Mouse (Mus musculus): Measurements from ENCODE around the gene Dnm1. TPM values are rescaled to one million over a fixed set of nuclear protein-coding genes. Genes with fewer than 3 reads are reported as not detected.
A peak's percentile ranks its signal among the peaks of the same experiment; 100 is the strongest.

Gene Dnm1
- polyA plus RNA-seq, 1 experiment: 10.7 TPM

GRCm38 (mm10) chr2:32288371-32288931 is 64.7 kb downstream of the Dnm1 start:
- Histone ChIP-seq H3K4me1 (replicated peaks; ENCODE audit: control insufficient read depth, insufficient read depth, low read length) (peaks cover 11% of the 10 kb centered on the region), H3K36me3 (ENCODE audit: control insufficient read depth, insufficient read depth, low read length) (0 out of 2 replicates have a peak, but pooled peaks cover 4% of the 10 kb centered on the region), H3K27me3 (ENCODE audit: control insufficient read depth, insufficient read depth, low read length) (no peaks in the 10 kb centered on the region), H3K27ac (ENCODE audit: control insufficient read depth, insufficient read depth, low read length) (no peak overlapping the region), H3K4me3 (ENCODE audit: control insufficient read depth, insufficient read depth, low read length) (peak overlapping the region; percentile 54)
- TF ChIP-seq CTCF (IDR thresholded peaks at IDR 0.05; ENCODE audit: borderline replicate concordance, control insufficient read depth, extremely low read depth, insufficient read depth, low read length, poor library complexity): no peak
- TF ChIP-seq POLR2A (IDR thresholded peaks at IDR 0.05; ENCODE audit: control insufficient read depth, extremely low read depth, insufficient read depth, low read length, poor library complexity): no peak
- no peak for DNase-seq
- WGBS: 2% methylated on average over 29 of the region's 29 CpGs

- H3K27me3 ChIP-seq (ENCODE audit: control insufficient read depth, insufficient read depth, low read length): no peaks in the 10 kb centered on the region
- 0 out of 2 replicates have a peak, but pooled peaks cover 4% of the 10 kb centered on the region for H3K36me3 ChIP-seq (ENCODE audit: control insufficient read depth, insufficient read depth, low read length)
- under 1% methylated on average over 39 of the region's 41 CpGs for WGBS
- peak; percentile 96 for DNase-seq
- H3K4me1 ChIP-seq (replicated peaks; ENCODE audit: control insufficient read depth, insufficient read depth, low read length): peaks cover 11% of the 10 kb centered on the region
- H3K4me3 ChIP-seq (ENCODE audit: control insufficient read depth, insufficient read depth, low read length): peak within 1 kb of the TSS; percentile 85
- H3K27ac ChIP-seq (ENCODE audit: control insufficient read depth, insufficient read depth, low read length): peak within 1 kb of the TSS; percentile 27; the same call in 1 of the 2 replicates
- TF ChIP-seq CTCF (IDR thresholded peaks at IDR 0.05; ENCODE audit: borderline replicate concordance, control insufficient read depth, extremely low read depth, insufficient read depth, low read length, poor library complexity) (peak; percentile 58; the same call in 1 of the 2 replicates), POLR2A (IDR thresholded peaks at IDR 0.05; ENCODE audit: control insufficient read depth, extremely low read depth, insufficient read depth, low read length, poor library complexity) (peak; percentile 89)
Measured at GRCm38 (mm10) chr2:32287923-32288367, 65.2 kb downstream of the Dnm1 start, which contains the start of gene Swi5. Gene Swi5, minus strand, starts transcription at chr2:32288075.

- no peak for TF ChIP-seq POLR2A (IDR thresholded peaks at IDR 0.05; ENCODE audit: control insufficient read depth, extremely low read depth, insufficient read depth, low read length, poor library complexity)
- TF ChIP-seq CTCF (IDR thresholded peaks at IDR 0.05; ENCODE audit: borderline replicate concordance, control insufficient read depth, extremely low read depth, insufficient read depth, low read length, poor library complexity): no peak
- Histone ChIP-seq H3K36me3 (ENCODE audit: control insufficient read depth, insufficient read depth, low read length) (0 out of 2 replicates have a peak, but pooled peaks cover 4% of the 10 kb centered on the region), H3K27me3 (ENCODE audit: control insufficient read depth, insufficient read depth, low read length) (no peaks in the 10 kb centered on the region), H3K4me3 (ENCODE audit: control insufficient read depth, insufficient read depth, low read length) (peak within 1 kb of the TSS; percentile 85), H3K4me1 (replicated peaks; ENCODE audit: control insufficient read depth, insufficient read depth, low read length) (peaks cover 11% of the 10 kb centered on the region), H3K27ac (ENCODE audit: control insufficient read depth, insufficient read depth, low read length) (peak within 1 kb of the TSS; percentile 27; the same call in 1 of the 2 replicates)
- DNase-seq: no peak
- 2% methylated on average over 23 of the region's 23 CpGs for WGBS
Measured at GRCm38 (mm10) chr2:32287334-32287840, 65.8 kb downstream of the Dnm1 start, which contains the start of gene Golga2. Gene Golga2, plus strand, starts transcription at chr2:32287384.

- TF ChIP-seq POLR2A (IDR thresholded peaks at IDR 0.05; ENCODE audit: control insufficient read depth, extremely low read depth, insufficient read depth, low read length, poor library complexity) (no peak), CTCF (IDR thresholded peaks at IDR 0.05; ENCODE audit: borderline replicate concordance, control insufficient read depth, extremely low read depth, insufficient read depth, low read length, poor library complexity) (no peak)
- Histone ChIP-seq H3K4me1 (replicated peaks; ENCODE audit: control insufficient read depth, insufficient read depth, low read length) (peaks cover 9% of the 10 kb centered on the region), H3K36me3 (ENCODE audit: control insufficient read depth, insufficient read depth, low read length) (peaks cover 17% of the 10 kb centered on the region), H3K27me3 (ENCODE audit: control insufficient read depth, insufficient read depth, low read length) (no peaks in the 10 kb centered on the region), H3K27ac (ENCODE audit: control insufficient read depth, insufficient read depth, low read length) (no peak overlapping the region), H3K4me3 (ENCODE audit: control insufficient read depth, insufficient read depth, low read length) (no peak overlapping the region)
- WGBS: 85% methylated on average over 3 of the region's 3 CpGs
- no peak for DNase-seq
Measured at GRCm38 (mm10) chr2:32283986-32284385, 69.2 kb downstream of the Dnm1 start.

- Histone ChIP-seq H3K27ac (ENCODE audit: control insufficient read depth, insufficient read depth, low read length) (no peak overlapping the region), H3K4me3 (ENCODE audit: control insufficient read depth, insufficient read depth, low read length) (no peak overlapping the region), H3K27me3 (ENCODE audit: control insufficient read depth, insufficient read depth, low read length) (no peaks in the 10 kb centered on the region), H3K36me3 (ENCODE audit: control insufficient read depth, insufficient read depth, low read length) (peaks cover 28% of the 10 kb centered on the region), H3K4me1 (replicated peaks; ENCODE audit: control insufficient read depth, insufficient read depth, low read length) (peaks cover 5% of the 10 kb centered on the region)
- TF ChIP-seq POLR2A (IDR thresholded peaks at IDR 0.05; ENCODE audit: control insufficient read depth, extremely low read depth, insufficient read depth, low read length, poor library complexity) (no peak), CTCF (IDR thresholded peaks at IDR 0.05; ENCODE audit: borderline replicate concordance, control insufficient read depth, extremely low read depth, insufficient read depth, low read length, poor library complexity) (peak; percentile 73; the same call in 1 of the 2 replicates)
- peak; percentile 58 for DNase-seq
- WGBS: 92% methylated on average over 1 of the region's 1 CpGs
Measured at GRCm38 (mm10) chr2:32282727-32283126, 70.4 kb downstream of the Dnm1 start.

GRCm38 (mm10) chr2:32282289-32282688 is 70.8 kb downstream of the Dnm1 start:
- Histone ChIP-seq H3K27ac (ENCODE audit: control insufficient read depth, insufficient read depth, low read length) (no peak overlapping the region), H3K27me3 (ENCODE audit: control insufficient read depth, insufficient read depth, low read length) (no peaks in the 10 kb centered on the region), H3K36me3 (ENCODE audit: control insufficient read depth, insufficient read depth, low read length) (peaks cover 31% of the 10 kb centered on the region), H3K4me3 (ENCODE audit: control insufficient read depth, insufficient read depth, low read length) (no peak overlapping the region), H3K4me1 (replicated peaks; ENCODE audit: control insufficient read depth, insufficient read depth, low read length) (peaks cover 4% of the 10 kb centered on the region)
- 74% methylated on average over 2 of the region's 2 CpGs for WGBS
- TF ChIP-seq POLR2A (IDR thresholded peaks at IDR 0.05; ENCODE audit: control insufficient read depth, extremely low read depth, insufficient read depth, low read length, poor library complexity): no peak
- TF ChIP-seq CTCF (IDR thresholded peaks at IDR 0.05; ENCODE audit: borderline replicate concordance, control insufficient read depth, extremely low read depth, insufficient read depth, low read length, poor library complexity): no peak
- no peak for DNase-seq

Measured in thymus, adult 2 months (tissue).